Mouse (Mus musculus) heart, embryonic 14.5 days (tissue): ENCODE measurements around the gene Ddx58. TPM values are rescaled to one million over a fixed set of nuclear protein-coding genes. Genes with fewer than 3 reads are reported as not detected.

Source experiments
- polyA plus RNA-seq: library from polyadenylated mRNA; unstranded; fragments of >200 nt; fragmentation: Nextera tagmentation; extraction: Ambion mirVana; gene quantifications from 2 replicates; pipeline ENCODE4 v1.2.1, GENCODE M21; 2014

Gene Ddx58
- polyA plus RNA-seq, 1 experiment from 2014 or later: 10.4 TPM

Other genes with a start within 250 kb of the Ddx58 start
- 28.8 and 33.6 TPM in 2 replicates for gene Aco1, start 96.7 kb downstream of the Ddx58 start, polyA plus RNA-seq
- 39.3 and 47.1 TPM in 2 replicates for gene Smim27, start 29.8 kb upstream of the Ddx58 start, polyA plus RNA-seq
- gene Topors, start 30.0 kb upstream of the Ddx58 start, polyA plus RNA-seq: 28.3 and 30.2 TPM in 2 replicates
- 574 and 582 TPM in 2 replicates for gene Ndufb6, start 39.6 kb upstream of the Ddx58 start, polyA plus RNA-seq
- 1.2 and 1.5 TPM in 2 replicates for gene Tmem215, start 232.4 kb upstream of the Ddx58 start, polyA plus RNA-seq